Mouse (Mus musculus) olfactory bulb, adult 2 months (tissue): Measurements from ENCODE around the gene St6galnac1.

Experiments used
- CTCF ChIP-seq: fragments of 200-500 bp; IDR thresholded peaks from 2 replicates; pipeline ENCODE4 v1.5.1; 2012; ENCODE audit warnings: low read depth, mild to moderate bottlenecking, low read length, moderate library complexity; ENCODE audit not compliant: insufficient read depth
- POLR2A ChIP-seq: fragments of 200-500 bp; IDR thresholded peaks from 2 replicates; pipeline ENCODE4 v1.6.1; 2012; ENCODE audit warnings: mild to moderate bottlenecking, low read depth, low read length, moderate library complexity; ENCODE audit not compliant: insufficient read depth

DNA sequence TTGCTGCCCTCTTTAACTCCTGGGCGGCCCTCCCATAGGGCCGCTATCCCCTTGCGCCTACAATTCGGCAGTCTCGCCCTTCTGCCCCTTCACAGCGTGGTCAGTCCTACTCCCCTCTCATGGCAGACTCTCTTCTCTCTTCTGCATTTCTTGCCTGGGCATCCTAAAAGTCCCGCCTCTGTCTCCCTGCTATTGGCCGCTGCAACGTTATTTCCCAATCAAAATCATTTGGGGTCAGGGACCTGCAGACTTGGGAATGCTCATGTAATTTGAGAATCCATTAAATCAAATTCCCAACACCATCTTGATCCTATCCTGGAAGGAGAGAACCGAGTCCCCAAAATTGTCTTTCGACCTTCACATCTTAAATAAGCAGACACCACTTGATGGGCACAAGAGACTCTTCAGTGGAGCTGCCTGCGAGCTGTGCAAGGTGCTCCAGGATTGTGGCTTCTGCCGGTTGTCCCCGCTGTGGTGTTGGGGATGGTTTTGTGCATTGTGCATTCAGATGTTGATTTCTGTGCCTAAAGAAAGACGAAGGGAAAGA is 54.9 kb downstream of the St6galnac1 start:
- TF ChIP-seq CTCF (no peak), POLR2A (no peak)
